Mouse (Mus musculus) layer of hippocampus, postnatal 36 days (tissue): Measurements from ENCODE around the gene Cog2. TPM values are rescaled to one million over a fixed set of nuclear protein-coding genes. Genes with fewer than 3 reads are reported as not detected.
A peak's percentile ranks its signal among the peaks of the same experiment; 100 is the strongest.

Experiments
- DNase-seq, 2 experiments: peaks; one replicate each; pipeline ENCODE4 v3.0.0; 2022
- total RNA-seq, 2 experiments: library from RNA; stranded (reverse); gene quantifications; 2 replicates each; pipeline ENCODE4 v1.2.3; 2021

Gene Cog2
- total RNA-seq, 2 experiments from 2014 or later, result 37.8 to 43.2 TPM

- DNase-seq, result no peak
These were observed 3.4 kb upstream of the Cog2 start for GRCm38 (mm10) chr8:124517142-124517541.

DNA sequence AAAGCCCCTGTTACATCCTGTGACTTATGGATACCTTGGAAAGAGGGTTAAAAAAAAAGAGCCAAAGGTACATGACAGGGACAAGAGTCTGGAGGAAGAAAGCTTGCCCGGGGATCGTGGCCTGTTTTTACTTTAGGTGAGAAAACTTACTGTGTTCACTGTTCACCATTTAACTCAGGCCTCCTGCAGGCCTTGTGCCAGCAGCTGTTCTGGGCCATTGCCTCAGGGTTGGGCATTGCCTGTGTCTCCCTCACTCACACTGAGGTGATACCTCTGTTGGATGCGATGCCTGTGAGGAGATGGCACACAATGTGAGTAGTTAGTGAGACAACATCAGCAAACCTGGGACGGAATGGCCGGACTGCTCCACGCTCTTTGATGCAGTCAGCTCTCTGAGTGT is 1.4 kb downstream of the Cog2 start:
- no peak for DNase-seq

- DNase-seq, result no peak
These were observed 5.7 kb downstream of the Cog2 start for GRCm38 (mm10) chr8:124526261-124526660.

DNA sequence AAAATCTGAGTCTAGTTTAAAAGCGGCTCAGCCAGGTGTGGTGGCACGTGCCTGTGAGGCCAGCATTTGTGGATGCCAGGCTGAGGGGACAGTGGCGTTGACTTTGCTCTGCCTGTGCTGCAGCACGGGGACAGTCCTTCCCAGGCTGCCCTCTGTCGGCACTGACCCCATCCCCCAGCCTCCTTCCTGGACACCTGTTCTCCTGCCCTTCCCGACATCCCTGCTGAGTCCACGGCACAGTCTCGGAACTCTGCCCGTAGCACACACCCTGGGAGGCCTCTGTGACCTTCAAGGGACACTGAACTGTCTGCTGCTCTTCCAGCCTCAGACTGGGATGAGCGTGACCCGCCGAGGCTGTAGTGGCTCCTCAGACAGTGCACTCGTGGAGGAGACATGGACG is 9.5 kb downstream of the Cog2 start:
- no peak for DNase-seq

- no peak for DNase-seq
These were observed 10.0 kb downstream of the Cog2 start for GRCm38 (mm10) chr8:124530556-124530955.

DNA sequence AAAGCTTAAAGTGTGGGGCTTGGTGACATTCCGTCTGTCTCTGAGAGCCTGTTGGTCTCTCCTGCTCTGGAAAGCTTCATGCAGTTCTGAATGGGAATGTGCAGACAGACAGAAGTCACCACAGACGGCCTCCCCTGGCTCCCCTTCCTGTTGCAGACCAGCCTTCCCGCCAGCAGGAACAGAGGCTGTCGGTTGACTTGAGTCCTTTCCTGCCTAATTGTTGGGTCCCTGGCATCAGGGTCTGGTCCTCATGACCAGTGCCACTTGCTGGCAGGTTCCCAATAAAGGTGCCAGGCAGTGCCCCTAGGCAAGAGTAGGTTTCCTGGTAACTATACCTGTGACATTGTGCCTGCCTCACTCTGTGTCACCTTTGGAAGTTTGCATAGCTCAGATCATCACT is 10.4 kb downstream of the Cog2 start:
- no peak for DNase-seq

GRCm38 (mm10) chr8:124532626-124533025 is 12.1 kb downstream of the Cog2 start:
- no peak for DNase-seq

DNA sequence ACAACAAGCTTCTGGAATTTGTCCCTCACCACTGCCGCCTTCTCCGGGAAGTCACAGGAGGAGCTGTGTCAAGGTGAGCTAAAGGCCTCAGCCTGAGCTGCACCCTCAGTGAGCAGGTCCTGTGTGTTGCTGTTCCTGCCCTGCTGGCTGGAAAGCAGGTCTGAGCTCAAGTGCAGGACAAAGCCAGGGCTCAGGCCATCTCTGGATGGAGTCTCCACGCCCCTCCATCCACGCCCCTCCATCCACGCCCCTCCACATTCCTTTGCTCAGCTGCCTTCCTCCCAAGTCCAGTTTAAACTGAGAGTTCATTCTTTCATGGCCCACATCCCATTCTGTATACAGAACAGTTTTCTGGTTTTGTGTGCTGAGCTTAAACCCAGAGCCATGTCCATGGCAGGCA is 14.9 kb downstream of the Cog2 start:
- DNase-seq, result no peak

- no peak for DNase-seq
These were observed 20.3 kb downstream of the Cog2 start for GRCm38 (mm10) chr8:124540906-124541305.

- DNase-seq, result no peak
These were observed 21.4 kb downstream of the Cog2 start for GRCm38 (mm10) chr8:124542001-124542400.

- DNase-seq, result no peak
These were observed 22.7 kb downstream of the Cog2 start for GRCm38 (mm10) chr8:124543272-124543671.

- DNase-seq, result no peak
These were observed 25.8 kb downstream of the Cog2 start for GRCm38 (mm10) chr8:124546371-124546770.

GRCm38 (mm10) chr8:124546815-124547214 is 26.2 kb downstream of the Cog2 start:
- no peak for DNase-seq

DNA sequence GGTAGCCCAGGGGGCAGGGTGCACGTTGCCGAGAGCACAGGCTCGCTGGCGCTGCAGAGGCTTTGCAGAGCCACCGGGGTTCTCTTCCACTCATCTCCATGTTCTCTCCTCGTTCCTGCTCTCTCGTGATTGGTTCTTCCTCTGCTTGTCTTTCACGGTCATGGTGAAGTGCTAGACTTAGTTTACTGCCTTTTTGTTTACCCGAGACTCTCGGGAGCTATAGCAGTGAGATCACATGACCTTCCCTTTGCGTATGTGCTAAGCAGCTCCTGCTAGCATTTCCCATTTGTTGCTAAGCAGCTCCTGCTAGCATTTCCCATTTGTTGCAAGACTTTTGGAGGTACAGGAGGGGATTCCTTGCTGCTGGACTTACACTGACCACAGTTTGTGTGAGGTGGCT is 26.7 kb downstream of the Cog2 start:
- DNase-seq, result no peak

- DNase-seq, result no peak
These were observed 27.6 kb downstream of the Cog2 start for GRCm38 (mm10) chr8:124548187-124548586.

DNA sequence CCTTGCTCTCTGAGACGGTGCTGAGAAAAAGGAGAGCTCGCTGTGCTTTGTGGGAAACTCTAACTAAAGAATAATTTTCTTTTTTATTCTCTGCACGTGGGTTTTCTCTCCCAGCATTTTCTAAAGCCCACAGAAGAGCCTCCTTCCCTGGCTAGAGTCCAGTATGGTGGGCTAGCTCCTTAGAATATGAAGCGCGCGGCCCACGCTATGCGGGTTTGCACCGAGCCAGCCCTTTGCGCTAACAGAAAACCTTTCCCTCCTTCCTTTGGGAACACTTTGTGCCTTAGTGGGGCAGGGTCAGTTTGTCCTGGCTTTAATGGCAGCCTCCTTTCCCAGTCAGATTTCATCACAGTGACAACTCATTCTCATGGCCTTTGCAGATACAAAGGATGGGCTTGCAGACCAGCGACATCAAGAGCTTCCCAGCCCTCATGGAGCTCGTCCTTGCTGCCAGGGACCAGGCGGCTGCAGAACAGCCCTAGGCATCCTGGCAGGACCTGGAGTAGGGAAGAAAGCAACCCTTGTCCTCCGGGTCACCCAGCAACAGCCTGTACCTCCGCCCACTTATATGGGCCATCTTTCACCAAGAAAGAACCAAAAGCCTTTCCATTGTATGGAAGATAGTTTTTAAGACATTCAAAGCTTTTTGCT is 30.6 kb downstream of the Cog2 start:
- DNase-seq, result no peak

DNA sequence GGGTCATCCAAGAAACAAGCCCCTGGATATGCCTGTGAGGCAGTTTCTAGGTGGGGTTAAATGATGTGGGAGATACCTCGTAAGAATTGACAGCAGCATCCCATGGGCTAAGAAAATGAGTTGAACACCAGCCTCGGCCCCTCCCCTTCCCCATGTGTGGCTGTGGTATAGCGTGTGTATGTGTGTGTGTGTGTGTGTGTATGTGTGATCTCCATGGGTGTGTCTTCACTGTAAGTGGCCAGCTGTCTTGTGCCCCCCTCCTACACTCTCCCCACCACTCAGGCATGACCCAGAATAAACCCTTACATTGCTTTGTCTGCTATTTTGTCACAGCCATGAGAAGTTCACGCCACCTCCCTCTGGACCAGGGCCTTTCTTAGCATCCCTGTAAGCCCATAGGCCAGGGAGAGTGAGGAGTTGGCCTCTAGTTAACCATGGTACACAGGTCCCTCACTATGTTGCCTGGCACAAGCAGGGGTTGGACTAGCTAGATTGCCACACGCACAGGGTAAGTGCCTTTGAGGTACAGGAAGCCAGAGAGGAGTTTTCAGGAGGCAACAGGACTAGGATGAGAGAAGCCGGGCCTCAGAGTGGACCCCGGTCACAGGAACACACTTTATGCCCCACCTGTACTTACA is 34.7 kb downstream of the Cog2 start:
- DNase-seq, result no peak

DNA sequence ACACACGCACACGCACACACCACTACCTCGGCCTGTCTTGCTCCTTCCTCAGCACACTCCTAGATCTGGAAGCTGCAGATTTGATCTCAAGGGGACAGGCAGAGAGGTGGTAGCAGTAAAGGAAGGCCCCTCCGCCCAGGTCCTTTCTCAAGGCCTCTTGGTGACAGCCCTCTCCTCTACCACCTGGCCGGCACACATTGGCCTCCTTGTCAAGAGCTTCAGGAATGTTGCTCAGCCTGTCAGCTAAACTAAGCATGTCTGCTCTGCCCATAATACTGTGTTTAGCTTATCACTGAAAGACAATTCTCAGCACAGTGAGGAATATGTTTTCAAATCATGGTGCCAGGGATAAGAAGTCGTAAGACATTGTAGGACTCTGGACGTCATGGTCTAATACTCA is 35.6 kb downstream of the Cog2 start:
- no peak for DNase-seq

GRCm38 (mm10) chr8:124556658-124557057 is 36.1 kb downstream of the Cog2 start:
- DNase-seq, result peak; percentile 66 to 78

DNA sequence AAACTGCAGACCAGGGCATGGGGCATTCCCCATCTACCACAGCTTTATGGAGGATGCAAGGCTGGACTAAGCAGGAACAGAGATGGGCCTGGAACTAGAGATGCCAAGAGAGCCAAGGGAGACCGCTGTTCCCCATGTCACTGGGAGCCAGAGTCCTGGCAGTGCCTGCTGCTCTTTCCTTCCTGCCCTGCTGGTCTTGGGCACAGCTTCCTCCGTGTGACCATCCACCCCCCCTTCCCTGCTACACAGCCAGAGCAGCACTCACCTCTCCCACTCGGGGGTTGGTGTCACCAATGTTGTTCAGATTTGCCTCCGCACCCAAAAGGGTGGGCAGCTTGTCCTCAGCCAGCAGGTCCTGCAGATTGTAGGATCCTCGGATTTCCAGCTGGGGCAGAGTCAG is 36.9 kb downstream of the Cog2 start:
- DNase-seq, result no peak

- DNase-seq, result no peak
These were observed 46.6 kb downstream of the Cog2 start for GRCm38 (mm10) chr8:124567126-124567525.

- DNase-seq, result no peak
These were observed 47.0 kb downstream of the Cog2 start for GRCm38 (mm10) chr8:124567584-124567983.

GRCm38 (mm10) chr8:124569100-124569499 is 48.5 kb downstream of the Cog2 start:
- peak; percentile 52 to 71 for DNase-seq

GRCm38 (mm10) chr8:124569593-124569992 is 49.0 kb downstream of the Cog2 start, which contains the start of gene Agt:
TSS of gene Agt (minus strand) at chr8:124569706.
- DNase-seq, result no peak
